Mouse (Mus musculus) liver, embryonic 14.5 days (tissue): ENCODE results near the gene Arrdc2.

Experiments used
- CTCF ChIP-seq: IDR thresholded peaks from 2 replicates; pipeline ENCODE4 v1.5.1; 2016; ENCODE audit warnings: antibody characterized with exemption, low read depth, control low read depth
- EP300 ChIP-seq: IDR thresholded peaks from 2 replicates; pipeline ENCODE4 v1.6.1; 2016; ENCODE audit warnings: antibody characterized with exemption, low read depth

- TF ChIP-seq CTCF (no peak), EP300 (no peak)
Observed at GRCm38 (mm10) chr8:70853863-70854262, 14.3 kb upstream of the Arrdc2 start.
